17 mouse cellular contexts compared by ENCODE assay signal in genomic region chr7:110851541-110852203, GRCm38 (mm10). TPM values are rescaled to one million over a fixed set of nuclear protein-coding genes. Genes with fewer than 3 reads are reported as not detected.
DNase-seq lines count a peak whose midpoint lies in the region; ATAC-seq and TF ChIP-seq lines count a peak whose summit lies in the region.
"Had no signal": no experiment of that assay in that cellular context is flagged by ENCODE, and none has a peak within 500 bp of the region (broad histone marks: within the 10 kb centered on the region; RNA-seq: fewer than 3 reads in every experiment).

No protein-coding gene starts in this region.

- peak overlapping the region; percentile 61 for H3K27ac ChIP-seq in heart, embryonic 12.5 days (ENCODE audit: poor library complexity, severe bottlenecking)
- H3K27ac ChIP-seq in lung, embryonic 14.5 days (ENCODE audit: low read depth) = peak overlapping the region; percentile 25; the same call in 1 of the 2 replicates
- H3K27ac ChIP-seq in kidney, postnatal 0 days = no peak overlapping the region
- no peak overlapping the region for H3K27ac ChIP-seq in forebrain, embryonic 14.5 days (ENCODE audit: low read depth, low read length)
- H3K27ac ChIP-seq: heart, adult 2 months; hindbrain, embryonic 13.5 days; limb, embryonic 15.5 days; midbrain, embryonic 13.5 days had no signal

- H3K4me3 ChIP-seq in heart, embryonic 12.5 days = no peak overlapping the region
- no peak overlapping the region for H3K4me3 ChIP-seq in lung, embryonic 14.5 days (ENCODE audit: low read depth, low read length)
- H3K4me3 ChIP-seq in kidney, postnatal 0 days (replicated peaks; ENCODE audit: low read depth, low read length) = no peak overlapping the region
- no peak overlapping the region for H3K4me3 ChIP-seq in forebrain, embryonic 14.5 days (ENCODE audit: low read depth, low read length)
- H3K4me3 ChIP-seq: heart, adult 2 months; hindbrain, embryonic 13.5 days; limb, embryonic 15.5 days; midbrain, embryonic 13.5 days had no signal

- WGBS in heart, embryonic 12.5 days = 57% methylated on average over 7 of the region's 7 CpGs
- 57% methylated on average over 7 of the region's 7 CpGs for WGBS in lung, embryonic 14.5 days
- 47% methylated on average over 7 of the region's 7 CpGs for WGBS in kidney, postnatal 0 days
- WGBS in forebrain, embryonic 14.5 days = 86% methylated on average over 7 of the region's 7 CpGs

- peaks cover 7% of the 10 kb centered on the region for H3K4me1 ChIP-seq in heart, embryonic 12.5 days (replicated peaks)
- no peaks in the 10 kb centered on the region; the same call in 1 of the 2 replicates for H3K4me1 ChIP-seq in lung, embryonic 14.5 days (ENCODE audit: insufficient read depth)
- peaks cover 4% of the 10 kb centered on the region; the same call in 1 of the 2 replicates for H3K4me1 ChIP-seq in kidney, postnatal 0 days (replicated peaks; ENCODE audit: insufficient read depth, low read length)
- no peaks in the 10 kb centered on the region for H3K4me1 ChIP-seq in forebrain, embryonic 14.5 days (ENCODE audit: control insufficient read depth, insufficient read depth, low read length)
- H3K4me1 ChIP-seq: limb, embryonic 15.5 days had no signal

- no peak overlapping the region for H3K9ac ChIP-seq in heart, embryonic 12.5 days
- H3K9ac ChIP-seq in lung, embryonic 14.5 days = no peak overlapping the region
- H3K9ac ChIP-seq in kidney, postnatal 0 days (ENCODE audit: low read depth, low read length) = 0 out of 2 replicates have a peak overlapping the region, but pooled peaks have one; percentile 3
- no peak overlapping the region for H3K9ac ChIP-seq in forebrain, embryonic 14.5 days (ENCODE audit: low read length)
- H3K9ac ChIP-seq: hindbrain, embryonic 13.5 days; limb, embryonic 15.5 days; midbrain, embryonic 13.5 days had no signal

- no peaks in the 10 kb centered on the region for H3K27me3 ChIP-seq in heart, embryonic 12.5 days (replicated peaks)
- no peaks in the 10 kb centered on the region for H3K27me3 ChIP-seq in lung, embryonic 14.5 days (ENCODE audit: insufficient read depth, low read length)
- no peaks in the 10 kb centered on the region for H3K27me3 ChIP-seq in kidney, postnatal 0 days (ENCODE audit: insufficient read depth, low read length)
- no peaks in the 10 kb centered on the region for H3K27me3 ChIP-seq in forebrain, embryonic 14.5 days (replicated peaks; ENCODE audit: control insufficient read depth, insufficient read depth, low read length)
- H3K27me3 ChIP-seq: hindbrain, embryonic 13.5 days; limb, embryonic 15.5 days; midbrain, embryonic 13.5 days had no signal

- no peak for TF ChIP-seq CTCF in lung, embryonic 14.5 days (IDR thresholded peaks at IDR 0.05; ENCODE audit: low read depth)
- TF ChIP-seq CTCF in kidney, postnatal 0 days (IDR thresholded peaks at IDR 0.05; ENCODE audit: low read depth) = no peak

- no peak overlapping the region for H3K4me2 ChIP-seq in heart, embryonic 12.5 days
- no peak overlapping the region for H3K4me2 ChIP-seq in lung, embryonic 14.5 days
- H3K4me2 ChIP-seq in kidney, postnatal 0 days (ENCODE audit: low read length) = no peak overlapping the region
- no peak overlapping the region for H3K4me2 ChIP-seq in forebrain, embryonic 14.5 days (ENCODE audit: low read length)
- H3K4me2 ChIP-seq: hindbrain, embryonic 13.5 days; limb, embryonic 15.5 days; midbrain, embryonic 13.5 days had no signal

- DNase-seq in heart, adult 9 months (ENCODE audit: low spot score in 2 of 2) = no peak
- no peak for DNase-seq in lung, embryonic 14.5 days
- no peak for DNase-seq in lung, postnatal 4 days
- DNase-seq in kidney, postnatal 0 days (ENCODE audit: low spot score) = peak; percentile 43
- DNase-seq in yolk sac, embryonic 10.5 days (ENCODE audit: low spot score) = peak; percentile 78
- no peak for DNase-seq in forebrain, embryonic 14.5 days (ENCODE audit: low spot score)
- DNase-seq: adrenal gland, adult 2 months; B cell, adult 2 months; cerebellum, postnatal 14 days; heart, adult 2 months; lung, postnatal 14 days; right cerebral cortex, postnatal 4 days; thymus, postnatal 25 days had no signal

- no peaks in the 10 kb centered on the region for H3K36me3 ChIP-seq in heart, embryonic 12.5 days
- no peaks in the 10 kb centered on the region for H3K36me3 ChIP-seq in lung, embryonic 14.5 days (ENCODE audit: insufficient read depth)
- H3K36me3 ChIP-seq in kidney, postnatal 0 days (ENCODE audit: insufficient read depth, low read length) = no peaks in the 10 kb centered on the region
- no peaks in the 10 kb centered on the region for H3K36me3 ChIP-seq in forebrain, embryonic 14.5 days (ENCODE audit: control insufficient read depth, insufficient read depth, low read length)
- H3K36me3 ChIP-seq: hindbrain, embryonic 13.5 days; limb, embryonic 15.5 days; midbrain, embryonic 13.5 days had no signal

- peak; percentile 55; the same call in 1 of the 2 replicates for ATAC-seq in heart, embryonic 12.5 days (ENCODE audit: insufficient number of reproducible peaks, low FRiP score)
- ATAC-seq in lung, embryonic 14.5 days (ENCODE audit: insufficient read depth) = no peak
- no peak for ATAC-seq in kidney, postnatal 0 days (replicated peaks; ENCODE audit: low FRiP score, low read depth)
- ATAC-seq in forebrain, embryonic 14.5 days = no peak
- ATAC-seq: midbrain, embryonic 13.5 days had no signal

- H3K9me3 ChIP-seq in heart, embryonic 12.5 days (replicated peaks) = no peaks in the 10 kb centered on the region
- no peaks in the 10 kb centered on the region for H3K9me3 ChIP-seq in lung, embryonic 14.5 days (ENCODE audit: low read depth, low read length)
- no peaks in the 10 kb centered on the region for H3K9me3 ChIP-seq in kidney, postnatal 0 days (replicated peaks; ENCODE audit: low read length)
- no peaks in the 10 kb centered on the region for H3K9me3 ChIP-seq in forebrain, embryonic 14.5 days (replicated peaks; ENCODE audit: control insufficient read depth, low read length)
- H3K9me3 ChIP-seq: hindbrain, embryonic 13.5 days; limb, embryonic 15.5 days; midbrain, embryonic 13.5 days had no signal

RNA-seq across cellular contexts. Expression of gene Rnf141, which starts 7.4 kb away (rescaled TPM):
- polyA plus RNA-seq in heart, embryonic 12.5 days (2016; fragmentation: Nextera tagmentation; extraction: Ambion mirVana) = 35.5 and 37.9 TPM in 2 replicates
- polyA plus RNA-seq in lung, embryonic 14.5 days (2014; fragmentation: Nextera tagmentation; extraction: Ambion mirVana) = 37.1 and 39.1 TPM in 2 replicates
- 17.7 and 20.1 TPM in 2 replicates for polyA plus RNA-seq in kidney, postnatal 0 days (2015; fragmentation: Nextera tagmentation; extraction: Ambion mirVana)
- polyA plus RNA-seq in forebrain, embryonic 14.5 days (2014; fragmentation: Nextera tagmentation; extraction: Ambion mirVana) = 36.8 and 38.0 TPM in 2 replicates

RNA-seq across cellular contexts. Expression of gene Lyve1, which starts 11.4 kb away (rescaled TPM):
- polyA plus RNA-seq in heart, embryonic 12.5 days (2016; fragmentation: Nextera tagmentation; extraction: Ambion mirVana) = 3.2 and 3.6 TPM in 2 replicates
- 33.8 and 37.6 TPM in 2 replicates for polyA plus RNA-seq in lung, embryonic 14.5 days (2014; fragmentation: Nextera tagmentation; extraction: Ambion mirVana)
- polyA plus RNA-seq in kidney, postnatal 0 days (2015; fragmentation: Nextera tagmentation; extraction: Ambion mirVana) = 3.9 and 4.3 TPM in 2 replicates
- 5.7 and 6.7 TPM in 2 replicates for polyA plus RNA-seq in forebrain, embryonic 14.5 days (2014; fragmentation: Nextera tagmentation; extraction: Ambion mirVana)

Comparison
In these comparisons a context has a peak if more than half of its experiments do, and no peak if none do; other contexts are left out.
1. H3K27ac ChIP-seq: peak in heart, embryonic 12.5 days (single experiment) and lung, embryonic 14.5 days (single experiment); none in kidney, postnatal 0 days (single experiment) and forebrain, embryonic 14.5 days (single experiment).
2. DNase-seq: peak in kidney, postnatal 0 days (single experiment) and yolk sac, embryonic 10.5 days (single experiment); none in heart, adult 9 months (0 of 2), lung, embryonic 14.5 days (single experiment), lung, postnatal 4 days (0 of 2) and forebrain, embryonic 14.5 days (single experiment).